Mouse (Mus musculus) G1E (cell line): Measurements from ENCODE around the gene Hsd17b1.

Experiments used
- CTCF ChIP-seq: IDR thresholded peaks from 2 replicates; pipeline ENCODE4 v1.5.1; 2012; ENCODE audit warnings: low read depth, low read length, inconsistent platforms, mixed read lengths
- GATA1 ChIP-seq: IDR thresholded peaks from 2 replicates; pipeline ENCODE4 v1.6.1; 2012; ENCODE audit warnings: borderline replicate concordance, low read length, inconsistent platforms, mixed read lengths
- GATA2 ChIP-seq: IDR thresholded peaks from 2 replicates; pipeline ENCODE4 v1.6.1; 2012; ENCODE audit warnings: low read depth, low read length, inconsistent platforms, borderline replicate concordance

DNA sequence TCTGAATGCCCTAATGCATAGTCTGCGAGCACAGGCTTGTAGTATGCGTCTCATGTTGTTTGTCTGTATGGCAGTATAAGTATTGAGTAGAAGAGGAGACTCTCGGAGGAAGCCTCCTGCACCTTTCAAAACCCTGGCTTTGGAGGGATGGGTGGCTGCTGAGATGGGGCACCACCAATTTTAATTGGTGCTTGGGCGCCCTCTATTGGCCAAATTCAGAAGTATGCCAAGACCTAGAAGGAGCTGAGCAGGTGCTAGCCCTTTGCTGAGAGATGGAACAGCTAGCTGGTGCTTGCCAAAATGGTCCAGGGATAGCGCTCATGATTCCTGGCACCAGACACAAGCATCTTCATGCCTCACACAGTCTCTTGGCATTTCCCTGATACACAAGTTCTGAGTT is 20.4 kb upstream of the Hsd17b1 start:
- TF ChIP-seq CTCF (peak; percentile 39; the same call in 1 of the 2 replicates), GATA1 (no peak), GATA2 (no peak)
